Mouse (Mus musculus): Measurements from ENCODE around the gene Trappc13. TPM values are rescaled to one million over a fixed set of nuclear protein-coding genes. Genes with fewer than 3 reads are reported as not detected.
"Not testable (repeated sequence)": the region's sequence is repeated elsewhere in the genome, so short reads cannot be mapped to it uniquely, and the experiment has no call there.

Trappc13 gene
- 34.1 and 40.2 TPM in 2 replicates for polyA plus RNA-seq (2012; ENCODE audit: insufficient read depth, insufficient read length, missing spikeins)

DNA sequence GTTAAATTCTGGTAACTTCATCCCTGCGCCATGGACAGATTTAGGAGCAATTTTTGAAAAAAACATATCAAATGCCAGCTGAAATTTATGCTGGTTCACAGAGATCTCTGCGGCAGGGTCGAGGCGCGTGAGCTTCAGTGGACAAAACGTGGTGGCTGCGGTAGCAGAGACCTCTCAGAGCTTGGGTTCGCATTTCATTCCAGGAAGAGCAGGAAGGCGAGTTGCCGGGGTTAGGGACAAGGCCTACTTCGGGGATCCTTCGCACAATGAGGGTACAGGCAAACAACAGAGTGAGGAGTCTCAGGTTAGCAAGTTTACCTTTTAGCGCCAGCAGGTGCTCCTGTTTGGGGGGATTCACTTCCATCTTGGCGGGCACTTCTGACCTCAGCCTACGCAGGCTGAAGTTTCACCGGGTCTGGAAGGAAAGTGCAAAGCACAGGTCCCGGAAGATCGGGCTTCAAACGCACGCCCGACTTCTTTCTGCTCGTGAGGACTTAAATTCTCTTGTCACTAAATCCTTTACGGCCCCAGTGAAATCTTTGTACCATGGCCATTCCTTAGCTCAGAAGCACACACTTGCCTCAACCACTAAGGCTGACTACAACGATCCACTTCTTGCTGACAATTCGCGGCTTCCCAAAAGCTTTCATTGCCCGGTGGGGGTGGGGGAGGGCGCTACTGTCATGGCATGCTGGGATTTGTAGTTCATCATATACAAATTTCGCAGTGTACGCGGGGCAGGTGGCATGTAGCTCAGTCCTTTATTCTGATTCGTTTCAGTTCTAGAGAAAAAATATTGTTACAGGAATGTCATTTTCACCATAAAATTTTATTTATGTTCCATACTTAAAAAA is at the start of gene Trappc13:
TSS of gene Trappc13 (minus strand) at position 674 of the 854 bp plus-strand sequence.
- Histone ChIP-seq H3K4me3 (ENCODE audit: insufficient read depth, low read depth, low read length) (peak within 1 kb of the TSS; percentile 88), H3K27ac (replicated peaks; ENCODE audit: low read depth, low read length) (peak within 1 kb of the TSS; percentile 78), H3K4me1 (ENCODE audit: control insufficient read depth, insufficient read depth, insufficient read length, low read length) (no peaks in the 10 kb centered on the region; the same call in 1 of the 2 replicates)

GRCm38 (mm10) chr13:104227478-104227877 is 49.2 kb upstream of the Trappc13 start:
- Histone ChIP-seq H3K4me1 (ENCODE audit: control insufficient read depth, insufficient read depth, insufficient read length, low read length) (no peaks in the 10 kb centered on the region), H3K4me3 (ENCODE audit: insufficient read depth, low read depth, low read length) (peak overlapping the region; percentile 34)

GRCm38 (mm10) chr13:104204313-104204712 is 26.0 kb upstream of the Trappc13 start:
- no peaks in the 10 kb centered on the region for H3K4me1 ChIP-seq (ENCODE audit: control insufficient read depth, insufficient read depth, insufficient read length, low read length)
- H3K4me3 ChIP-seq (ENCODE audit: insufficient read depth, low read depth, low read length) = no peak overlapping the region
- no peak overlapping the region for H3K27ac ChIP-seq (replicated peaks; ENCODE audit: low read depth, low read length)

More at GRCm38 (mm10) chr13:104227478-104227877, 49.2 kb upstream of the Trappc13 start:
- H3K27ac ChIP-seq (replicated peaks; ENCODE audit: low read depth, low read length) = no peak overlapping the region

DNA sequence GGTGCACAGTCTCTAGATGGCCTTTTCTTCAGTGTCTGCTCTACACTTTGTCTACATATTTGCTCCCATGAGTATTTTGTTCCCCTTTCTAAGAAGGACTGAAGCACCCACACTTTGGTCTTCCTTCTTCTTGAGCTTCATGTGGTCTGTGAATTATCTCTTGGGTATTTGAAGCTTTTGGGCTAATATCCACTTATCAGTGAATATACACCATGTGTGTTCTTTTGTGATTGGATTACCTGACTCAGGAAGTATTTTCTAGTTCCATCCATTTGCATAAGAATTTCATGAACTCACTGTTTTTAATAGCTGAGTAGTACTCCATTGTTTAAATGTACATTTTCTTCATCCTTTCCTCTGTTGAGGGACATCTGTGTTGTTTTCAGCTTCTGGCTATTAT is 17.6 kb upstream of the Trappc13 start:
- H3K4me3 ChIP-seq (ENCODE audit: insufficient read depth, low read depth, low read length); H3K27ac ChIP-seq (replicated peaks; ENCODE audit: low read depth, low read length); H3K4me1 ChIP-seq (ENCODE audit: control insufficient read depth, insufficient read depth, insufficient read length, low read length): not testable (repeated sequence)

GRCm38 (mm10) chr13:104187357-104187756 is 9.1 kb upstream of the Trappc13 start:
- Histone ChIP-seq H3K4me3 (ENCODE audit: insufficient read depth, low read depth, low read length) (no peak overlapping the region), H3K27ac (replicated peaks; ENCODE audit: low read depth, low read length) (no peak overlapping the region), H3K4me1 (ENCODE audit: control insufficient read depth, insufficient read depth, insufficient read length, low read length) (no peaks in the 10 kb centered on the region)

DNA sequence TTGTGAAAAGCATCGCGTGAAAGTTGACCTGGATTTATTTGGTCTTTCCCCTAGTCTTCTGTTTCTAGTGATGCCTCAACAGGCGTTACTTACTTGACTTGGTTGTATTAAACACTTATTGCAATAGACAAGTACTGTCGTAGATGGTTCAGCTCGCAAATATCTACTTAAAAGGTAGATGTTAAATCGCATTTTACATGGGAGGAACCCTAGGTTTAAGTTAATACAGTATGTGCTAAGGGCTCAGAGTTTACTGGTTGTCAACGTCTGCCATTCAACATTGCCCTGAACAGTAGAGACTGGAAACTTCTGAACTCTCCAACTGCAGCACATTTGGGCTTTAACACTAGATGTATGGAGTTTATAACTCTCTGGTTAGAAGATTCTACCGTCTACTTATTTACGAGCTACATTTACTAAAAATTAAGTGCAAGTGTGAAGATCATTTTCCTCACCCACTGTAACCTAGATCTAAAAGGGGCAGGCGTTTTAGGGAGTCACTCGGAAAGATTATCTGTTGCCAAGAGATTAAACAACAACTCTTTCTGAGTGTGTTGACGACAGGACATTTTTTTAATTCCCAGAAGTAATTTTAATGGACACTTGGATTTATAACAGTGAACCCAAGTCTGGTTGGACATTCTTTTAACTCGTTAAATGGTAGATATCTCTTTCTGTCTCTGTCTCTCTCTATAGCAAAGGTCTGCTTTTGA is 1.1 kb upstream of the Trappc13 start:
- H3K4me3 ChIP-seq (ENCODE audit: insufficient read depth, low read depth, low read length) = peak overlapping the region; percentile 88
- no peaks in the 10 kb centered on the region; the same call in 1 of the 2 replicates for H3K4me1 ChIP-seq (ENCODE audit: control insufficient read depth, insufficient read depth, insufficient read length, low read length)
- peak overlapping the region; percentile 53 for H3K27ac ChIP-seq (replicated peaks; ENCODE audit: low read depth, low read length)

GRCm38 (mm10) chr13:104178650-104179121 is 417 bp upstream of the Trappc13 start, which contains the start of gene Trim23:
TSS of gene Trim23 (plus strand) at chr13:104178797.
- Histone ChIP-seq H3K4me3 (ENCODE audit: insufficient read depth, low read depth, low read length) (peak within 1 kb of the TSS; percentile 88), H3K4me1 (ENCODE audit: control insufficient read depth, insufficient read depth, insufficient read length, low read length) (no peaks in the 10 kb centered on the region; the same call in 1 of the 2 replicates), H3K27ac (replicated peaks; ENCODE audit: low read depth, low read length) (peak within 1 kb of the TSS; percentile 78)

GRCm38 (mm10) chr13:104176874-104177273 is 1.4 kb downstream of the Trappc13 start:
- no peak overlapping the region for H3K4me3 ChIP-seq (ENCODE audit: insufficient read depth, low read depth, low read length)

GRCm38 (mm10) chr13:104172498-104172897 is 5.8 kb downstream of the Trappc13 start:
- Histone ChIP-seq H3K27ac (replicated peaks; ENCODE audit: low read depth, low read length) (no peak overlapping the region), H3K4me1 (ENCODE audit: control insufficient read depth, insufficient read depth, insufficient read length, low read length) (peaks cover 2% of the 10 kb centered on the region; the same call in 1 of the 2 replicates), H3K4me3 (ENCODE audit: insufficient read depth, low read depth, low read length) (no peak overlapping the region)

More at GRCm38 (mm10) chr13:104176874-104177273, 1.4 kb downstream of the Trappc13 start:
- H3K4me1 ChIP-seq (ENCODE audit: control insufficient read depth, insufficient read depth, insufficient read length, low read length) = peaks cover 2% of the 10 kb centered on the region; the same call in 1 of the 2 replicates
- H3K27ac ChIP-seq (replicated peaks; ENCODE audit: low read depth, low read length) = no peak overlapping the region

- no peak overlapping the region for H3K4me3 ChIP-seq (ENCODE audit: insufficient read depth, low read depth, low read length)
- H3K4me1 ChIP-seq (ENCODE audit: control insufficient read depth, insufficient read depth, insufficient read length, low read length) = 0 out of 2 replicates have a peak, but pooled peaks cover 2% of the 10 kb centered on the region
- no peak overlapping the region for H3K27ac ChIP-seq (replicated peaks; ENCODE audit: low read depth, low read length)
These were observed 6.6 kb downstream of the Trappc13 start for GRCm38 (mm10) chr13:104171711-104172110.

GRCm38 (mm10) chr13:104155686-104156085 is 22.6 kb downstream of the Trappc13 start:
- no peak overlapping the region for H3K4me3 ChIP-seq (ENCODE audit: insufficient read depth, low read depth, low read length)
- no peak overlapping the region for H3K27ac ChIP-seq (replicated peaks; ENCODE audit: low read depth, low read length)
- H3K4me1 ChIP-seq (ENCODE audit: control insufficient read depth, insufficient read depth, insufficient read length, low read length) = no peaks in the 10 kb centered on the region

- Histone ChIP-seq H3K4me3 (ENCODE audit: insufficient read depth, low read depth, low read length) (no peak overlapping the region), H3K27ac (replicated peaks; ENCODE audit: low read depth, low read length) (no peak overlapping the region), H3K4me1 (ENCODE audit: control insufficient read depth, insufficient read depth, insufficient read length, low read length) (no peaks in the 10 kb centered on the region)
These were observed 23.2 kb downstream of the Trappc13 start for GRCm38 (mm10) chr13:104155106-104155505.

DNA sequence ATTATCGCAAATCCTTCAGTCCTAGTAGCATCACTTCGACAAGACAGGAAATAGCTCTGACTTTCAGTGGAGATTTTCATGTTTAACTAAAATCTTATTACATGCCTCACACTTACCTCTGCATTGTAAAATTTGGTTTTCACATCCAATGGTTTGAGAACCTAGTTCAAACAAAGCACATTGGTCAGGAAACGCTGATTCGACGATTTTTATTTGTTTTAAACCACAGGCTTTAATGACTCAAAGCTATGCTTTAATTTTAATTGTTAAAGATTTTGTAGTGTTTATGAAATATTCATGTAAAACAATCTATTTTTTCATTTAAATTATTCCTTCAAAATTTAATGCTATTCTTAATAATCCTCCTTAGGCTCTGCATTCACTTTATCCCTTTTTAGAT is 24.1 kb downstream of the Trappc13 start:
- Histone ChIP-seq H3K4me3 (ENCODE audit: insufficient read depth, low read depth, low read length) (no peak overlapping the region), H3K4me1 (ENCODE audit: control insufficient read depth, insufficient read depth, insufficient read length, low read length) (no peaks in the 10 kb centered on the region), H3K27ac (replicated peaks; ENCODE audit: low read depth, low read length) (no peak overlapping the region)

- Histone ChIP-seq H3K27ac (replicated peaks; ENCODE audit: low read depth, low read length) (no peak overlapping the region), H3K4me1 (ENCODE audit: control insufficient read depth, insufficient read depth, insufficient read length, low read length) (no peaks in the 10 kb centered on the region), H3K4me3 (ENCODE audit: insufficient read depth, low read depth, low read length) (no peak overlapping the region)
These were observed 32.6 kb downstream of the Trappc13 start for GRCm38 (mm10) chr13:104145646-104146045.

- no peak overlapping the region for H3K27ac ChIP-seq (replicated peaks; ENCODE audit: low read depth, low read length)
- no peaks in the 10 kb centered on the region for H3K4me1 ChIP-seq (ENCODE audit: control insufficient read depth, insufficient read depth, insufficient read length, low read length)
- H3K4me3 ChIP-seq (ENCODE audit: insufficient read depth, low read depth, low read length) = no peak overlapping the region
These were observed 33.4 kb downstream of the Trappc13 start for GRCm38 (mm10) chr13:104144871-104145270.

Data from brown adipose tissue, adult 24 weeks (tissue).